Mouse (Mus musculus): ENCODE results near the gene Ddx31. TPM values are rescaled to one million over a fixed set of nuclear protein-coding genes. Genes with fewer than 3 reads are reported as not detected.

The Ddx31 gene
- total RNA-seq, 2 experiments from 2014 or later, result 5.9 to 8.1 TPM

DNA sequence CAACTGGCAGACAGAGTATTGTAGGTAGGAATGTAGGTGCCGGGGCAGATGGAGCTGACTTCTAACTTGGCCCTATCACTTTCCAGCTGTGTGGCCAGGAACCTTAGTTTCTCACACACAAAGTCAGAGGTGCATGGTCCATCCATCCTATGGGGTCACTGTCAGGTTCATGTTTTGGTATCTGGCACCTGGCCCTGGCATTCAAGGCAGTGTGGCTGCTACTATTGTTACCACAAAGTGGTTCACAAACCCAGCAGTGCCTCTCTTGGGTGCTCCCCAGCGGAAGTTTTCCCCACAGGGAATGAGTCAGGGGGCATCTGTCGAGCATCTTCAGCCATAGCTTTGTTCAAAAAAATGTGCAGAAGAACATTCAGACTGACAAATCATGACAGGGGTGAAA lies 106.1 kb downstream of the Ddx31 start:
- intact Hi-C loops (cut with DNase I), result no loop called here
- DNase-seq (ENCODE audit: low spot score in 2 of 2), result no peak

DNA sequence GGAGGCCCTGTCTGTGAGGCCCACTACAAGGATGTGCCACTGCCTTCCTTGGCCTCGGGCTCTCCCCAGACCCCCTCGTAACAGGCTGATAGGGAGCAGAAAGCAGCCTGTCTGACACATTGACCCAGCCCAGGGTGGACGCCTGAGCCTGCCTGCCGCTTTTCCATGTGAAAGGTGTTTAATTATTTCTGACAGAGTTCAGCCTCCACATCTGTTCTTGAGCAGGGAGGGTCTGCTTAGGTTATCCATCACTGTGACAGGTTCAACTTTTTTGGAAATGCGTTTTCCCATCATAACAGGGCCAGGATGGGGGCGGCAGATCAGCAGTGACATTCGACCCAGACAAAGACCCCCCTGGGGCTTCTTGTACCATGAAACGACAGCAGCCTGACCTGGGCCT lies 112.8 kb downstream of the Ddx31 start:
- DNase-seq (ENCODE audit: low spot score in 2 of 2), result no peak
- intact Hi-C loops (cut with DNase I), result no loop called here

DNA sequence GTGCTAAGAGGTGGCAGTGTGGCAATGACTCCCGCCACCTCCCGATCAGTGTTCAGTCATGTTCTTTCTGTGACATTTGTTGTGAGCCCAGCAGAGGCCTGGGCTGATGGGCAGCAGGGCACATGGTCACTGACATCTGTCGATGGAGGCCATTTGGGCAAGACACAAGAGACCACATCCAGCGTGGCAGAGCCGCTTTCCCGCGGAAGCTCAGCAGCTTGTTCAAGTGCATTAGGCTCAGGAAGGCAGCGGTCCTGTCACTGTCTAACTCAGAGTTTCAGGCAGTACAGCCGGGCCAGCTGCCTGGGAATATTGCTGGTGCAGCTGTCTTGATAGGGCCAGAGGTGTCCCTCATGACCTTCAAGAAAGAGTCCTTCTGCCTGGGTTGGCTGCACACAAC lies 114.4 kb downstream of the Ddx31 start:
- intact Hi-C loops (cut with DNase I), result no loop called here

More for the DNA sequence above, 114.4 kb downstream of the Ddx31 start:
- DNase-seq (ENCODE audit: low spot score in 2 of 2), result no peak

Other genes starting within 250 kb of the Ddx31 start
- not detected for gene Gfi1b, start 218.4 kb upstream of the Ddx31 start, total RNA-seq (2021)
- 10 to 100 TPM; 49.3 to 56.4 TPM for gene Tsc1, start 199.2 kb upstream of the Ddx31 start, total RNA-seq (2021)
- gene Spaca9, start 140.7 kb upstream of the Ddx31 start, total RNA-seq (2021), result not detected
- 1 to 10 TPM in 1 of 2 experiments, under 1 TPM in 1; 0.89 to 1.7 TPM for gene Ak8, start 140.2 kb upstream of the Ddx31 start, total RNA-seq (2021)
- gene Gtf3c4, start within 50 bp of the Ddx31 start, total RNA-seq (2021), result 10 to 100 TPM; 34.5 to 39.2 TPM
- not detected for gene Barhl1, start 76.3 kb downstream of the Ddx31 start, total RNA-seq (2021)
- under 1 TPM in 1 of 2 experiments, not detected in 1; 0.34 TPM for gene Cfap77, start 214.7 kb downstream of the Ddx31 start, total RNA-seq (2021)
- 10 to 100 TPM in 1 of 2 experiments, 1 to 10 TPM in 1; 9.6 to 10.9 TPM for gene Ttf1, start 219.9 kb downstream of the Ddx31 start, total RNA-seq (2021)